Mouse (Mus musculus) hindbrain, embryonic 13.5 days (tissue): Measurements from ENCODE around the gene Nmur1. TPM values are rescaled to one million over a fixed set of nuclear protein-coding genes. Genes with fewer than 3 reads are reported as not detected.

Experiments
- microRNA-seq: library from miRNA; unstranded; fragments of <30 nt; microRNA quantifications from one replicate; pipeline ENCODE4, GENCODE M21; 2016
- polyA plus RNA-seq: library from polyadenylated mRNA; unstranded; fragments of >200 nt; fragmentation: Nextera tagmentation; extraction: Ambion mirVana; gene quantifications from 2 replicates; pipeline ENCODE4 v1.2.1, GENCODE M21; 2015

Gene Nmur1
- polyA plus RNA-seq, 1 experiment from 2014 or later, result not detected

Small RNAs within 50 kb of the gene (microRNA-seq; reads per million reads assigned to microRNA genes)
- gene mmu-mir-3535, result 19.5 reads per million, percentile 30 among the genes with 10 or more reads in this experiment

Other genes starting within 250 kb of the Nmur1 start
- gene B3gnt7, start 123.4 kb downstream of the Nmur1 start, polyA plus RNA-seq, result 3.7 and 5.0 TPM in 2 replicates
- 219 and 230 TPM in 2 replicates for gene Ncl, start 66.8 kb downstream of the Nmur1 start, polyA plus RNA-seq
- not detected in 2 replicates for gene Tex44, start 101 bp upstream of the Nmur1 start, polyA plus RNA-seq
- gene Ptma, start 100.5 kb upstream of the Nmur1 start, polyA plus RNA-seq, result 2,123 and 2,193 TPM in 2 replicates
- 92.7 and 97.5 TPM in 2 replicates for gene Pde6d, start 156.4 kb upstream of the Nmur1 start, polyA plus RNA-seq
- gene Cops7b, start 156.7 kb upstream of the Nmur1 start, polyA plus RNA-seq, result 62.8 and 65.0 TPM in 2 replicates
- 16.1 and 25.0 TPM in 2 replicates for gene Nppc, start 244.3 kb upstream of the Nmur1 start, polyA plus RNA-seq